Mouse (Mus musculus): Measurements from ENCODE around the gene Bach2.

DNA sequence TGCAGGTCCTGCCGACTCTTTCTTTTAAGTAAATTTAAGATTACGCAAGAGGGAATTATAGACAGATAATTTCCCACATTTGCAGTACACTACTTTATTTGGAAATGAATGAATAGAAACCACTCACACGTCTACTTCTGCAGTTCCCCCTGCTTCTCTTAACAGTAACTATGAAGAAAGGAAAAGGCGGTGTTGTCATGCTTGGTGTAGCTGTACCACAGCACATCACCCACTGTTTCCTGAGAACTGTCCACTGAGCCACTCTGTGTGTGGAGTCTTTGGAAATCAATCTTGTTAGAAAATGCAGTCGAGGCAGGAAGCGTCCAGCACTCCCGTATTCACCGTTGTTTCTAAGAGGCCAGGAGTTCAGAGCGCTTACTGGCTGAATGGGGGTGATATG, 174.9 kb downstream of the Bach2 start:
- TF ChIP-seq CTCF (conservative IDR thresholded peaks at IDR 0.05; ENCODE audit: low read length): no peak
- TF ChIP-seq POU5F1 (IDR thresholded peaks at IDR 0.05; ENCODE audit: borderline replicate concordance, low read length): no peak

Data from E14TG2a.4 (cell line).